Mouse (Mus musculus) lung, postnatal 25 days (tissue): ENCODE data around the gene 1110017D15Rik.
A peak's percentile ranks its signal among the peaks of the same experiment; 100 is the strongest.

Experiments
- DNase-seq: peaks from one replicate; pipeline ENCODE4 v3.0.0; 2022; ENCODE audit warnings: low spot score

Gene 1110017D15Rik

DNA sequence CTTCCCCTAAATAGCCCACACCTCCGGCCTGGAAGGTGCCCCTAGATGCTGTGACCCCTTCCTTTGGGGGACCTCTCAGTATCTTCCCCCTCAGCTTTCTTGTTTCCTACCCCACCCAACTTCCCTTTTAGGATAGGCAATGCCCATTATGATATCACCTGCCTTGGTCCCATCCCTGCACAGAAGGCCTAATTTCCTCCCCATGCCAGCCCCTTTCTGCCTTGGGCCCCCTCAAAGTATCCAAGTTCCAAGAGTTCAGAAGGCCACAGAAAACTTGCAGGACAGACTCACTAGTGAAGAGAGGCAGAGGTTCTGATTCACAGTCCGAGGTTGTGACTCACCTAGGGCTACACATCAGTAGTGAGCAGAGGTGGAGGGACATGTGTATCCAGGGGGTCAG lies at the start of gene 1110017D15Rik:
1110017D15Rik (minus strand) TSS at position 101 of the 400 bp plus-strand sequence.
- DNase-seq = no peak

DNA sequence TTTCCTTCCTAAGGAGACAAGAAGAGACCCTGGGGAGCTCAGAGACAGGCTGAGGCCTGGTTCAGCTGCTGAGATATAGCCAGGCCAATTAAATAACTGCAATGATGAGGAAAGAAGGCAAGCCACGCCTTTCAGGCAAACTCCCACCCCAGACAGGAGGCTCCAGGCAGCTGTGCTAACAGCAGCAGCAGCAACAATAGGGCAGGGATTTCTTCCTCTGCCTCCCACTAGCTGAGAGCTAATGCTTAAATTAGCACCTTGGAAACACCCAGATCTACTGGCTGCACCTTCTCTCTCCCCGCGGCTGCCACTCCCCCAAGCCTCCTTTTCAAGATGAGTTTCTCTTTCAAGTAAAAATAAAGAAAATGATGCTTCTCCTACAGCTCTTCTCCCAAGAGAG lies 49.0 kb upstream of the 1110017D15Rik start:
- DNase-seq = no peak

DNA sequence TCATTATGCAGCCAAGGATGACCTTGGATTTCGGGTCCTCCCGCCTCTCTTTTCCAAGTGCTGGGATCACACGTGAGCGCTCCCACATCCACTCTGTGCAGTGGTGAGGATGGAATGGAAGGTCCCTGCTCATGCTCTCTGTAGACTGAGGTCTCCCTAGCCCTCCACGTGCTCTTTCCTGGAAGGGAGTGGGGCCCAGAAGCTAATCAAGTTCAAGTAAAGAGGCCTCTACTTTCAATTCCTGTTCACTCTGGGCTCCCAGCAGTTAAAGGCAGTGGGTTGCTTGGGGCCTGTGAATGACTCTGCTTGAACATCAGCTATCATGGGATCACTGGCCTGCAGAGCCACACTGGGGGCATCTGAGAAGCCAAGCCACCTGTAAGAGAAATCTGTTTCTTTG lies 46.2 kb upstream of the 1110017D15Rik start:
- no peak for DNase-seq

DNA sequence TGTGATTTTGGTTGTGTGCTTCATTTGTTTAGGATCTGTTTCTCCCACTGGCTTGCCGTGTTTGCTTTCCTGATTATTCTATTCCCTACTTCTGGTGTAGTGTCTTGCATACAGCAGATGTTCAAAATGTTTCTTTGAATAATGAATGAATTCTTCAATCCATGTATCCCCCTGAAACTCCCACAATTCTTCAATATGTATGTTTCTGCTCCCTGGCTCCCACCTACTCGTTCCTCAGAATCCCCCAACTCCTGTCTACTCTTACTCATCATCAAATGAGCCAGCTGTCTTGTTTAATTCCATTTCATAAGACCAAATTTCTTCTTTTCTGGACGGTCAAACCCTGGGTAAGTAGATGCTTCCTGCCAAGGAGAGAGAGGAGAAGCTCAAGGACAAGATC lies 40.0 kb upstream of the 1110017D15Rik start:
- DNase-seq = no peak

DNA sequence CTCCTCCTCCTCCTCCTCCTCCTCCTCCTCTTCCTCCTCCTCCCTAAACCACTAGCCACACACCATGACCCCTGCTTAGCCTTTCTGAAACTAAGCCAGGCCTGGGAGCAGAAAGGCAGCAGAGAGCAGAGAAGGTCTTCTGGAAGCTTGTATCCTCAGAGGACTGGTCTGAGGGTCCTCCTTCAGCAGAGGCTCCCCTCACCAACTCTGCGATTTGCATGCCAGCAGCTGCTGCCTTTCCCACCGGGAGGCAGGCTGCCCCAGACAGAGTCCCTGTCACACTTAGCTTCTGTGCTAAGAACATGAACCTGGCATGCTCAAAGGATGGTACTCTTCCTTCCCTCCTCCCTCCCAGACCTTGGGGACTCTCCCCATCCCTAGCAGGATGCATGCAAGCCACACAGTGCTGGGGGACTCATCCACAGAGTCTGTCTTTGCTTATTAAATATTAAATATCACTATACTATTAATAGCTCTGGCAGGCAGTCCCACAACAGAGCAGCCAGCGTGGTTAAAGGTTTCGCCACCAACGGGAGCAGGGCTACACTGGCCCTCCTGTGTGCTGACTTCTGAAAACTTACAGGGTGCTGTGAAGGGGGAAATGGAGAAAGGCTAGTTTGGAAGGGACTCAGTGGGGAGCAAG lies 39.3 kb upstream of the 1110017D15Rik start:
- DNase-seq = no peak

DNA sequence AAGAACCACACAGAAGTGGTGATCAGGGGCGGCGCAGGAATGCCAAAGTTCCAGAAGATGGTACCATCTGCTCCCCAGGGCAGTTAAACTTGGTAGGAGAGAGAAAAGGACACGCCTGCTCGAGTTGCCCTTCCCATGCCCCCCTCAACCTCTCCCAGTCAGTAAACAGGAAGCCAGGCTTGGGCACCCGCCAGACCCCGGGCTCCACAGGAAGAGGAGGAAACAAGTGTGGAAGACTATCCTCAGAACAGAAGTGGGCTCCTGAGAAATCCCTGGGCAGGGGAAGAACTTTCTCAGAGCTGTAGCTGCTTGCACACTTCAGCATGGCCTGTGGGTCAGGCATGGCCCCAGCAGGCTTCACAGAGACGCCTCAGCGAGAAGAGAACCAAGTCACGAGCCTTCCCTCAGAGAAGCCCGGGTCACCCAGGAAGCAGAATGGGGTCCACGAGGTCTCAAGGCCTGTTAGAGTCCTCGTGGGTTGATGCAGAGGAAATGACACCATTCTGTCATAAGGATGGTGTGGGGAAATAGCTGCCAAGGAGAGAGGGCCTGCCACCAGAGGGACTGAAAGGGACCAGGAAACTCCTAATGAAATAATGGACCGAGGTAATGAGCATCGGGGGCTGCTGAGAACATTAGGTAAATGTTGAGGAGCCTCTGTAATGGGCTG lies 38.0 kb upstream of the 1110017D15Rik start:
- peak; percentile 90 for DNase-seq

DNA sequence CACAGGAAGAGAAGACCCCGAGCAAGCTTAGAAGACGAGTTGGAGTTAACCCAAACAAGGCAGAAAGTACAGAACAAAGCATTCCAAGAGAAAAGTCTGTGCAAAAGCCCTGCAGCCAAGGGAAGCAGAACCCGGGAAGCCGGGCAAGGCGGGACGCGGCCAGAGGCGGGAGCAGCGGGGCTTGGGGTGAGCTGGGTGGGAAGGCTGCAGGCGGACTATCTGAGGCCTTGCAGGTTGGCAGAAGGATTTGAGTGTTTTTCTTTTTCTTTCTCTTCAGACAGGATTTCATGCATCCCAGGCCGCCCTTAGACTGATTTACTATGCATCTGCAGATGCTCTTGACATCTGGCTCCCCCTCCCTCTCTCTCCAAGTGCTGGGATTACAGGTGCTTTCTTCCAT lies 36.0 kb upstream of the 1110017D15Rik start:
- DNase-seq = no peak

DNA sequence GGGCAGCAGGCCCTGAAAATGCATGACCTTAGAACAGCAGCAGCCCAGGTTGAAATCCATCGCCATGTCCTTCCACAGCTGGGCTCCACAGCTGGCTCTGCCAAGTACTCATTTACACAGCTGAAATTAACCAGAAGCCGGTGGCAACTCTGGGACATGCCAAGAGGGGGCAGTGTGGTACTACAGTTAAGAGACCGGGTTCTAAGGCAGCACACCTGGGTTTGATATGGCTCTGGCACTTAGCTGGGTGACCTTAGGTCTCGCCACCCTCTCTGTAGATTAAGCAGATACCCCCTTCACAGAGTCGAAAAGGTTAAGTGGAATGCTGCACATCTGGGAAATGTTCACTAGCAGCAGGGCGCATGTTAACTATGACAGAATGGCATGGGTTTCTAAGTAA lies 35.4 kb upstream of the 1110017D15Rik start:
- DNase-seq = peak; percentile 74

DNA sequence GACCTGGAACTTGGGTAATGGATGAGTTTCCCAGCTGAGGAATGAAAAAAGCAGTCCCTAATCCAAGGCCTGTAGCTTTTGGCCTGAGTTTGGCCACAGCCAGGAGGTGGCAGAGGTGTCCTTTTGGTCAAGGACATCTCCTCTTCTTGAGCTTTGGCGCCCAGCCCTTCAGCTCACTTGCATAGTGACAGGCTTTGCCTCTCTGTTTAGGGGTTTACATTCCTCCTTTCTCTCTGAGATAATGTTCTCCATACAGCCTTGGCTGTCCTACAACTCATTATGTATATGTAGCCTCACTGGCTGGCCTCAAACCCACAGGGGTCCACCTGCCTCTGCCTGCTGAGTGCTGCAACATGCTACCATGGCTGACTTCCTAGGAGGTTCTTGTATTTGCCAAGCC lies 30.0 kb upstream of the 1110017D15Rik start:
- DNase-seq = no peak

DNA sequence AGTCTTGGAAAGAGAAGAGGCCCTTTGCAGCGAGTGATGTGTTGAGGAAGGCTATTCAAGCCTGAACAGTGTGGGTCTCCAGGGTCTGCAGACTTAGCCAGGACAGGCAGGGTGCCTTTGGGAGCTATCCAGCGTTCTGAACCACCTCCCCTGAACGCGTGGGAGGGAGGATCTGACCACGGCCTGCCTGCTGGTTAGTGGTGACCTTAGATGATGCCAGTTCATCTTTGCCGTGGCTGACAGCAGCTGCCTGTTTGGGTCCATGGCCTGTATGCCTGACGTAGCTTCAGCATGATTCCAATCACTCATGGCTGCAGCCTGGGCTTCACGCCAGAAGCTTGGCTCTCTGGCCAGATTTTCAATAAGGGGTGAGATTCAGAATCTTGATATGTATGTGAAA lies 28.9 kb upstream of the 1110017D15Rik start:
- peak; percentile 14 for DNase-seq

DNA sequence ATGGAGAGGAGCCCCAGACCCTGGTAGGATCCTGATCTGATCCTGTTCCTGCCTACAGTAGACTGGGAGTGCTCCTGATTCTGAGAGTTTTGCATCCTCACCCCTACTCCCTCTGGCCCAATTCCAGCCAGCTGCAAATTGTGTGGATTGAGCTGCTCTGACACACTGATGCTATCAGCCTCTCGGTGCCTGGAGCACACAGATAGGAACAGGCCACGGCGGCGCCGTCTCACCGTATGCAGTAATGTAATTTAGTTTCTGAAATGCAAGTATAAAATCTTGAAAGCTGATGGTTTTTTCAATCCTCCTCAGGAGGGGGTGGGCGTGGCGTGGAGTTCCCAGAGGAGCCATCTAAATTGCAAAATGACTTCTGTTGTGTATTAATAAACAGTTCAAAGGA lies 25.0 kb upstream of the 1110017D15Rik start:
- DNase-seq = no peak

DNA sequence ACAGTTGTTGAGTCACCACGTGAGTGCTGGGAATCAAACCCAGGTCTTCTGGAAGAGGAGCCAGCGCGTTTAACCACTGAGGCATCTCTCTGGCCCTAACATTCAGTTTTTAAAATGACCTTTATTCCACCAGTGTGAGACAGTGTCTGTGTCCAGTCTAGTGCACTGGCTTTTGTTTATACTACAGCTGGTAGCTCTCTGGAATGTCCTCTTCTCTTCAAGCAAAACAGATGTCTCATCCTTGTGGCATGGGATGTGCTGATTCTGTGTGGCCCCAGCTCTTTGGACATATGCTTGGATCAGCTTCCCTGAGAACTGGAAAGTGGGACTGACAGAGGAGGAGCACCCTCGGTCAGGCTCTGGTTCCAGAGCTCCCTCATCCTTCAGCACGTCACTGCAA lies 17.7 kb upstream of the 1110017D15Rik start:
- DNase-seq = peak; percentile 9

DNA sequence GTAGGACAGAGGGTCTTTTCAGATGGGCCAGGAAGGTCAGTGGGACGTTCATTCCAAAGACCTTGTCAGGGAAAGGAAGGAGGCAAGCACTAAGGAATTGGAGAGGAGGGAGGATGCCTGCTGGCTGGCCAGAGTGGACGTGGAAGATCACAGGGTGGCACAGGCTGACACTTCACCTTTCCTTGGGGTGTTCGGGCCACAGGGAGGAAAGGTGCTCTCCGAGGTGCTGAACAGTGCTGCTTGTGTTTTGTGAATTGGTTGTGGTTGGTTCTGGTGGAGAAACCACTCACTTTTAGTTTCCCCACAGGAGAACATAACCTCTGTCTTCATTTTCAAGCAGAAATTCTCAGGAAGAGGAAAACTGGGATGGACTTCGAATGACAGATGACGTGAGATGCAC lies 15.3 kb upstream of the 1110017D15Rik start:
- DNase-seq = no peak

DNA sequence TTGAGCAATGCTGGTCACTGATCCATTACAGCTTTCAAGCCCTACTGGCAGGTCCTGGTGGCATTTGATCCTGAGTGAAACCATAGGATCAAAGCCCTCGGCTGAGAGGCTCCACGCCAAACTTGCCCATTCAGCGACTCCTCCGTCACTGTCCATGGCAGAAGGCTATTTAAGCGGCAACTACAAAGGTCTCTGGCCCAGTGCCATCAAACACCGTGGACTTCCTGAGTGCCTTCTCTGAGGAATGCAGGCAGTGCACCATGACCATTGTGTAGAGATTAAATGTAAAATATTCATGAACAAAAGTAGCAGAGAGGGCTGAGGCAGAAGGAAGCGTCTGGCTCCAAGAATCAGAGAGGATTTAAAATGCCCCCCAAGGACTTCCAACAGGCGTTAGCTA lies 10.9 kb upstream of the 1110017D15Rik start:
- DNase-seq = no peak

DNA sequence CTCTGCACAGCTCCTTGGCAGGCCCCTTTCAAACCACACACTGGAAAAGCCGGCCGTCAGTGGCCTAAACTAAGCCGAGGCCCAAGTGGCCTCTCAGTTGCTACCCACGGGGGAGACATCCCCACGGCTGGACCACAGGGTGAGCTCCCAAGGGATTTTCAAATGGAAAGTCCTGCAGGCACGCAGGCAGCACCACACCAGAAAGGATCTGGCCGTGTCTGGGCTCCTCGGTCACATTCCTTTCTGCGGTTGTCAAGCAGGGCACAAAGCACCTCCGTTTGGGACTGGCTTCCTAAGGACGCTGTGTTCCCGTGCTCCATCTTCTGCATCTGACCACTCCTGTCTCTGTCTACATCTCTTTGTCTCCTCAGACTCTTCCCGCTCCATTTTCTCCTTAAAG lies 9.9 kb upstream of the 1110017D15Rik start:
- no peak for DNase-seq

DNA sequence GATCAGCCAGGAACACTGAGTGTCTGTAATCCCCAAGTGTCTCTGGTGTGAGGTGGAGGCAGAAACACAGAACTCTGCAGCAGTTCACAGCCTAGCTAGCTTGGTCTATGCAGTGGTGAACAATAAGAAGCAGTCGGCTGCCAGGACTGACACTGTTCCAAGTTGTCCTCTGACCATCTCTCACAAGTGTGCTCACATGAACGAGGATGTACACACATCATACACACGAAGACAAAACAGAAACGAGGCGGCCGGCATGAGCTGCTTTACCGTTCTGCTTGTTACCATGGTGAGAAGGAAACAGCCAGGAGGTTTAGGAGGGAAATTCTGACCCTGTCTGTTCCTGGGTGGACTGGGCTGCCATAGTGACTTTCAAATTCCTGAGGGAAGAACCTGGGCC lies 9.4 kb upstream of the 1110017D15Rik start:
- DNase-seq = no peak

DNA sequence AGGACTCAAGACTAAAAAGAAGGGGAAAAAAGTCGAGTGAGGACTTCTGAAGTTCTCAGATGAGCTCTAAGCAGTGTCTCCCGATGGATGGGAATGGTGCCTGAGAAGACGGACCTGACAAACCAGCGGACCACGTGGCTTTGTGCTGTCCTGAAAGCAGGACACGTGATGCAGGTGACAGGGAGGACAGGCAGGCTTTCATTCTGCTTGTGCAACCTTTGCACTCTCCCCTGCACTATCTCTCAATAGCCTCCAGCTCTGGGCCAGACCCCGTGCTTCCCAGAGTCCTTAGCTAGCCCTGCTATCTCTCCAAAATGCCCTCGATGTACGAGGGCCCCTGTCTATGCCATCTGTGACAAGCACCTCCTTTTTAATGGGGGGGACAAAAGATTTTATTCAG lies 7.7 kb upstream of the 1110017D15Rik start:
- no peak for DNase-seq

DNA sequence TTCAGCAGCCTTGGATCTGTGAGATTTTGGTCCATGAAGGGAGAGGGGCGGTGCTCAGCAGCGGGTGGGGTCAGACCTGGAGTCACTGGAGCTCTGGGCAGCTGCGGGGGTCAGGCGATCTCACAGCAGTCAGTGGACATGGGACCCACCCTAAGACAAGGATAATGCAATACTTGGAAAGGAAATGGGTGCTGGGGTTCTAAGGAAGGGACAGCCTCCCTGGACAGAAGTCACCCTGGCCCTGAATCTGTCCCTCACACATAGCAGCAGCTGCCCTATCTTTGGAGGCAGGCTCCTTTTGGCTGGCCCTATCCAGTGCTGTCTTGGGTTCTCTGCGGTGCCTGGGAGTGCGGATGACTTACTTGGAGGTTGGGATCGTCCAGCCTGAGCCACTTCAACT lies 6.7 kb upstream of the 1110017D15Rik start:
- DNase-seq = no peak

DNA sequence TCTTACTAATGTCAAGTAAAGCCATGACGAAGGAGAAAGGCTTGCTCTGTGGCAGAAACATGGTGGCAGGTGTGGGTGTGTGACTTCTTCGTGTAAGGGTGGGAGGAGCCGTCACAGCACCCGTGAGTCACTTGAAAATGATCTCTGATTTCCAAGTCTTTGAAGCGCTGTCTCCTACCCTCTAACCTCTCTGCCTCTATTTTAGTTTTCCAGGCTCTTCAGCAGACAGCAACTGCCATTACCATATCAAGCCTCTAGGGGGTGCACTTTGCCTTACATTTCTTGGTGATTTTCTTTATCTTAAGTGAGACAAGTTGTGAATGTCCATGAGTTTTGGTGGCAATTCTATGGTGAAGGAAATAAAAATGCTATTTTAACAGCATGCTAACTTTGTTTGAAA lies 5.7 kb upstream of the 1110017D15Rik start:
- peak; percentile 42 for DNase-seq

DNA sequence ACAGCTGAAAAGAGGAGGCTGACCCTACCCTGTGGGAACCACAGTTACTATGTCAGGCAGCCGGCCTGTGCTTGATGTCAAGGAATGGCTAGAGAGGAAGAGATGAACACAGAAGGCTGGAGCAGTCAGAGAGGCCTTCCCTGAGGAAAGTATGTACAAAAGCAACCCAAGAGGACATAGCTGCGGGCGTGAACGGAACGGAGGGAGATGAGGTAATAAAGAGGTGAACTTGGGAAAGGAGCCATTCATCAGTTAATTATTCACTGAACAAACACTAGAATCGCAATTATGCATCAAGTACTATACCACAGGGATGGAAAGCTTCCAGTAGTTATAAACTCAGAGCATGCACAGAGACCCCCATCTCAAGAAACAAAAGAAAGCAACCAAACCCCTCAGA lies 5.0 kb upstream of the 1110017D15Rik start:
- peak; percentile 19 for DNase-seq

DNA sequence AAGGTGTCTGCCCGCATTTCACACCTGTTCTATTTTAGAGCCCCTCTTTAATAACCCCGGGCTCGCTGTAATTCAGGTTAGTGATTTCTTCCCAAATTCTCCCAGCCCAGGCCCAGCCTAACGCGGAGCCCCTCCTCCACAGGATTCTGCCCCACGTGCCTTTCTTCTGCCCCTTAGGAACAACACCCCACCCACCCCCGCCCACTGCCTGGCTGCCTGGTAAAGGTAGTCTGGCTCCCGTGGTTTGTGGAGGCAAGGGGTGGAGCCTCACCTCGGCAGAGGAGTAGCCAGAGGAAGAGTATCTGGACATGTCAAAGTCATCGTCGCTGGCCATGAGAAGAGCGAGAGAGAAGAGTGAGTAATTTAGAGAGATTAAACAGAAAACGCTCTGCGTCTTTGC lies 3.5 kb upstream of the 1110017D15Rik start:
- no peak for DNase-seq

DNA sequence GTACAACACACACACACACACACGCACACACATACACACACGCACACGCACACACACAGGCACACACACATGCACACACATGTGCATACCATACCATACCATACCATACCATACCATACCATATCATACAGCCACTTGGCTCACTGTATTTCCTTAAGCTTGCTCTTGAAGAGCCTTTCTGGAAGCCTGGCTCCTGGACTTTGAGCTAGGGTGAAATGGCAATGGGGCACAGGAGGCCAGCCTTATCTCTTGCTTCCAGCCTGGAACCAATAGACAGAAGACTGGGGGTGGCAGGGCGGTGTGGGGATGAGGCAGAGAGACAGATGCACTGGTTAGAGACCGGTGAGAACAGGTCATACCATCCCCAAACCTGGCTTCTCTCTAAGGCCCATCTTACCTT lies 2.1 kb upstream of the 1110017D15Rik start:
- DNase-seq = no peak

DNA sequence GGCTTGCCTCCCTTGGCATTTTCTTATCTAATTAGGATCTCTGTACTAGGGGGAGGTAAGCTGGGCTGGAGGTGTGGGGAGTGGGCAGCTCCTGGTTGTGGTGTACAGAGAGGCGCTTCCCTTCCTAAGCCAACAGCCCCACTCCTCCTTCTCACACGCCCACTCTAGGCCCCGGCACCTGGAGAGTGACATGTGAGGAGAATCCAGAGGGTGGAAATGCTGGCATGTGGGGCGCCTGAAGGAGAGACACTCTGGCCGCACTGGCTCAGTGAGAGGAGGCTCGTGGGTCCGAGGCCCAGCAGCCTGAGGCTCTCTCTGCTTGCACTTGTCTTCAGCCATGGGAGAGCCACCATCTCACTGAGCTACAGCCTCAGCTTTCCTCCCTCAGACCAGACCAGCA lies 1.2 kb upstream of the 1110017D15Rik start:
- no peak for DNase-seq

DNA sequence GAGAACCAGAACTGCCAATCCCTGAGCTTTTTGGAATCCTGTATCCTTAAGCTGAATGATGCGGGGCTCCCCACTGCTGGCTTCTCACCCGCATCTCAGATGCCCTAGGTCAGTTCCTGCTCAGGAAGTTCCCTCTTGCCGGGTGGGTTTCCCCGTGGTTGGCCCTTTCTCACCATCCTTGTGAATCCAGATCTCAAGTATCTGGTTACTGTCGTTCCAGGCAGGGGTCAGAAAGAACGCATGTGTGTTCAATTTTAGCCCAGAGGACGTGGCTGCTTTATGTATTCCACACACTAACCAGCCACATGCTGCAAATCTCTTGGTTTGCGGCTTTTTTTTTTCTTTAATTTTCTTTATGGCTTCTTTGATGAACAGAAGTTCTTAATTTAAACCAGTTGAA lies 3.4 kb downstream of the 1110017D15Rik start:
- no peak for DNase-seq
